In the genomic region with DNA sequence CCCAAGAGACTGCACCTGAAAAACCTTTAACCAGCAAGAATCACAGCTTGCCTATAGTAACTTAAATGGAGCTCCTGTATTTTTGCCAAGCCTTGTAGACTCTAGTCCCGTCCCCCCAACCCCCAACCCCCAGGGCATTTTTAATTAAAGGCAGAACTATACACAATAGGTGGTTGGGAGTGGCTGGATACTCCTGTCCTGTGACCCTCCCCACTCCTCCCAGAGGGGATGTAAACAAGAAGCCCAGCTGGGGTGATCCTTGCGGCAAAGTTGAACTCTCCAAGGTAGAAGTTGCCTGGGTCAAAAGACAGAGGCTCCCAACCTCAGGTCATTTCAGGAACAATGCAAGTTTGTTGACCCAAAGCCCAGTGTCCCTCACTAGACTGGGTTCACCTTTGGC, we compare ENCODE assay signal across 24 mouse cellular contexts. TPM values are rescaled to one million over a fixed set of nuclear protein-coding genes. Genes with fewer than 3 reads are reported as not detected.
"Had no signal": no experiment of that assay in that cellular context is flagged by ENCODE, and none has a peak within 500 bp of the region (broad histone marks: within the 10 kb centered on the region; RNA-seq: fewer than 3 reads in every experiment).

No protein-coding gene starts in this region.

- DNase-seq: lung, adult 2 months; lung, postnatal 14 days; lung, postnatal 36 days; right cerebral cortex, postnatal 14 days; thymus, adult 2 months; thymus, postnatal 25 days; thymus, postnatal 4 days had no signal

- H3K9ac ChIP-seq: lung, embryonic 15.5 days; midbrain, embryonic 13.5 days; midbrain, embryonic 15.5 days; neural tube, embryonic 12.5 days; stomach, embryonic 15.5 days had no signal

- H3K4me1 ChIP-seq: lung, embryonic 15.5 days; megakaryocyte, embryonic 14.5 days; midbrain, embryonic 15.5 days; stomach, embryonic 15.5 days had no signal

- H3K4me3 ChIP-seq: lung, embryonic 15.5 days; megakaryocyte, embryonic 14.5 days; midbrain, embryonic 13.5 days; midbrain, embryonic 15.5 days; neural tube, embryonic 12.5 days; stomach, embryonic 15.5 days had no signal

- ATAC-seq: lung, postnatal 0 days; midbrain, embryonic 13.5 days; midbrain, embryonic 15.5 days had no signal

- H3K4me2 ChIP-seq: lung, embryonic 15.5 days; midbrain, embryonic 11.5 days; midbrain, embryonic 13.5 days; midbrain, embryonic 15.5 days; neural tube, embryonic 12.5 days; stomach, embryonic 15.5 days had no signal

- H3K9me3 ChIP-seq: lung, embryonic 15.5 days; midbrain, embryonic 13.5 days; midbrain, embryonic 15.5 days; neural tube, embryonic 12.5 days; stomach, embryonic 15.5 days had no signal

- H3K36me3 ChIP-seq: lung, embryonic 15.5 days; midbrain, embryonic 13.5 days; midbrain, embryonic 15.5 days; neural tube, embryonic 12.5 days; stomach, embryonic 15.5 days had no signal

- H3K27ac ChIP-seq: lung, embryonic 15.5 days; macrophage; midbrain, embryonic 13.5 days; midbrain, embryonic 15.5 days; neural tube, embryonic 12.5 days; stomach, embryonic 15.5 days; stomach, postnatal 0 days had no signal

RNA-seq across cellular contexts. Expression of a gene that starts 16.9 kb away (rescaled TPM):
- total RNA-seq: megakaryocyte progenitor cell, adult 5-6 weeks; midbrain, postnatal 0 days; monocyte, adult 5-6 weeks; neutrophil, adult 5-6 weeks had no signal
- polyA plus RNA-seq: lung, adult 2 months; lung, embryonic 15.5 days; lung, postnatal 0 days; macrophage; midbrain, embryonic 11.5 days; midbrain, embryonic 15.5 days; midbrain, postnatal 0 days; neural tube, embryonic 14.5 days; spleen, adult 2 months; stomach, embryonic 15.5 days; stomach, postnatal 0 days; thymus, adult 2 months; urinary bladder, adult 2 months had no signal
